Mouse (Mus musculus) mouse trophoblast stem cell (cell line): ENCODE measurements around the gene H6pd.

Experiments
- in situ Hi-C, 2 experiments: fragments of 300-500 bp; cut with MseI, MboI; formaldehyde crosslinking; loops; 2 replicates in 1 of 2; 3 replicates in 1 of 2; pipeline ENCODE4 v1.15.1; 2025

The H6pd gene

GRCm38 (mm10) chr4:149947396-149947795 is 61.4 kb downstream of the H6pd start:
- in situ Hi-C loops, result no loop called here

DNA sequence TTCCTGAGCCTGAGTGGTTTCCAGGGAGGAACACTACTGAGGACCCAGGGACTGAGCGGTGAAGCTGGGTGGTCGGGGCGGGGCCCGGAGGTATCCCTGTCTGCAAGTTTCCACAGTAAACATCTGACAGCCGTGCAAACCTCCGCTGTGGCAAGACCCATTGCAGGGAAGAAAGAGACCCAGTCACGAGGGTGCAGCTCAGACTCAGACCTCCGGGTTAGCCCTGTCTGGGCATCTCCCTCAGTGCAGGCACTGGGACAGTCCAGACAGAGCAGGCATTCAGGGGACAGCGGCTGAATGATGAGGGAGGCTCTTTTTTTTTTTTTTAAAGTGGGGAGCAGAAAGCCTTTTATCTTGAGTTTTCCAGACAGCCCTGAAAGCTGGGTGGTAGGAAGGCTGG is 63.6 kb downstream of the H6pd start:
- in situ Hi-C loops, result no loop called here

GRCm38 (mm10) chr4:149944214-149944613 is 64.6 kb downstream of the H6pd start:
- in situ Hi-C loops, result no loop called here

DNA sequence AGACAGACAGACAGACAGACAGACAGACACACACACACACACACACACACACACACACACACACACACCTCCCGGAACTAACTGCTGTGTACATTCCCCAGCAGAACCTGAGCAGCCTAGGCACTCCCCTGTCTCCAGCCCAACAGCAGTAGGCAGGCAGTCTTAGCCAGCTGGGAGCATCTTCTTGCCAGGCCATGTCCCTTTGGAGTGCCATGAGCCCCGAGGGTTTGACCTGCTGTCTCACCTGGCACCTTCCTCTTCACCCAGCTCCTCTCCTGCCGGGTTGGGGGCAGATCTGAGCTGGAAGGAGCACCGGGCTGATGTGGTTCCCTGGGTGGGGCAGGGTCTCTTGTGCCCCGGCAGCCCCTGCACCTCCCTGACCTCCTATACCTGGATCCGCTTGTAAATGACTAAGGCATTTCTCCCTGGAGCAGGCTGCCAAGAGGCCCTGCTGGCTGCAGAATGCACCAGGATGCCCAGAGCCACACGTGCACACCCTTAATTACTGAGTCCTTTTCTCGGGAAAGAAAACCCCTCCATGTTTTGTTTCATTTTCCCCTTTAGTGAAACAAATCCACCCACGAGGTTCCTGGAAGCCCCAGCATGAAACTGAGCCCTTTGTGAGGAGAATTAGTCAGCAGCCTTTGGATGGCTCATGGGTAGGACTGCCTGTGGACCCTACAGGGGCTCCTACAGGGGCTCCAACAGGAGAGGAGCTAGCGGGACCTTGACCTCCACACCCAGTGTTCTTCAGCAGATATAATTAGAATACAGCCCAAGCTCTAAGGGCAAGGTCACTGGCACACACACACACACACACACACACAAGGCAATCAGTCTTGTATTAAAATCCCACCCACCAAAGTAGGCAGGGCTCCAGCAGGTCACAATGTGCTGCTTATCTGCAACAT is 65.7 kb downstream of the H6pd start:
- in situ Hi-C loops, result no loop called here

DNA sequence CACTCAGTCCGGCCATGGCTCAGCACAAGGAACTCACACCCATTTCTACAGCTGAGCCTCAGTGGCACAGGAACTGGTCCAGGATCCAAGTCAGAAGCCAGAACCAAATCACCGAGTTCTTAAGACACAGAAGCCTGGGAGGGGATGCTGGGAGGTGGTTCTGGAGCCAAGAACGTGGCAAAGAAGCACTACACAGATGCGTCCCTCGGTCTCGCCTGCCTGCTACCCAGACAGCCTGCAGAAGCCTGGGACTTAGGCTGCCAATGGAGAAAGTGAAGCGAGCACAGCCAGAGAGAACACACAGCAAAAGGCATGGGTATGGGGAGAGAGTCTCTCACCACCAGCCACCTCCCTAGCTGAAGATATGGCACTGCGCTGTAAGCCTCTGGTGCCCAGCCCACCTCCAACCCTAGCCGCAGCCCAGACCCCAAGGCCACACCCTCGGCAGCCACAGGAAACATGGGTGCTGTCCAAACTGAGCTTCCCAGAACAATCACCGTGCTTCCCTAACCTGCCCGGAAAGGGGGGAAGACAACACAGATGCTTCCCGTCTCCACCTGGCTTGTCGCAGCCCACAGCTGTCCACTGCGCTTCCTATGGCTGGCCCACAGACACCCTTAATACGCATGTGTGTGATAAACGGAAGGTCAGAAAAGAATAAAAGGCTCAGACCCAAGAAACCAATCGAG is 67.6 kb downstream of the H6pd start:
- in situ Hi-C loops, result no loop called here

DNA sequence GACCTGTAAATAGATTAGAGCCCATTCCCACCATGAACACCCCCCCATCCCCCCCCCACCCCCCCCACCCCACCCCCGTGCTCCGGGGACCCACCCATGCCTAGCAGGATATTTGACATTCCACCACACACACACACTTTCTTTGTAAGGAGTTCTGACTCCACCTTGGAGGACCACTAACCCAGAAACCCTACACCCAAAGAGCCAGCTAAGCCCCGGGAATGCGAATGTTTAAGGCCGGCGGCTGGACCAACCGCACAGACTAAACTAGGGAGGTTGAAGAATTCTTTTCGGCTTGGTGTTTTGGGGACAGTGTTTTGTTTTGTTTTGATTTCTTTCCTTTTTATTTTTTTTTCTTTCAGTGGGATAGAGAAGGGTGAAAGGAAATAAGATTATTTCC is 70.1 kb downstream of the H6pd start:
- in situ Hi-C loops, result no loop called here

DNA sequence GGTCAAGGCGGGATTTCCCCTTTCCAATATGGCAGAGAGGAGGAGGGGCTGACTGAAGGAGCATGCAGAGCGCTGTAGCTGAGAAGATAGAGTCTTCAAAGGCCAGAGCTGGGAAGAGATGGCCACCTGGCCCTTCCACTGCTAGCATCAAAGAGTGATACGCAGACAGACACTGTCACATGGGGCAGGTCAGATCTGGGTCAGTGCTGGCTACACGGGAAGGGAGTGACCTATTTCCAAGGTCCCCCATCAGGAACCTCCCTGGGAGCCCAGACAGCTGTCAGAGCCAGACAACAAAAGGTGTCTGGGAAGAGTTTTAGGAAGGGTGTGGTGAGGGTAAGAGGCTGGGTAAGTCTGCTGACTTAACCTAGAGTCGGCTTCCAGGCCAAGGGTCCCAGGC is 71.9 kb downstream of the H6pd start:
- in situ Hi-C loops, result no loop called here

DNA sequence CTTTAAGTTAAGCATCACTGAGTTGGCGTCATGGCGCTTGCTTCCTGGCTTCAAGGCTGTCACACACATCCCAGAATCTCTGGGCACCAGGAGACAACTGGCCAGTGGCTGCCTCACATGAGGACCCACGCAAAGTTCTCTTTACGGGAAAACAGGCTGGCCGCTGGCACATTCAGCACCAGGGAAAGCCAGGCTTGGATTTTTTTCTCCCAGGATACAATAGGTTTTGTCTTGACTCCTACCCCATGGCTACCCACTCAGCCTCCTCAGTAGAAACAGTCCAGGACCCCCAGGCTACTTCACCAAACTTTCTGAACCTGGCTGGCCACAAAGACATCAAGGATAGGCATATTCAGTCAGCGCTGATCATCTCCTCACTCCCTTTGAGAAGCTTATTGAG is 73.4 kb downstream of the H6pd start:
- in situ Hi-C loops, result no loop called here

GRCm38 (mm10) chr4:149933519-149934245 is 75.1 kb downstream of the H6pd start:
- in situ Hi-C loops, result no loop called here

- in situ Hi-C loops, result no loop called here
These were observed 75.8 kb downstream of the H6pd start for GRCm38 (mm10) chr4:149933025-149933424.

- in situ Hi-C loops, result no loop called here
These were observed 76.6 kb downstream of the H6pd start for GRCm38 (mm10) chr4:149932108-149932815.

- in situ Hi-C loops, result no loop called here
These were observed 78.1 kb downstream of the H6pd start for GRCm38 (mm10) chr4:149930755-149931154.
